22 mouse cellular contexts compared by ENCODE assay signal in genomic region chr4:124889935-124890334, GRCm38 (mm10). TPM values are rescaled to one million over a fixed set of nuclear protein-coding genes. Genes with fewer than 3 reads are reported as not detected.
"Had no signal": no experiment of that assay in that cellular context is flagged by ENCODE, and none has a peak within 500 bp of the region (broad histone marks: within the 10 kb centered on the region; RNA-seq: fewer than 3 reads in every experiment).

No protein-coding gene starts in this region.

- H3K9ac ChIP-seq: lung, embryonic 15.5 days; midbrain, embryonic 13.5 days; midbrain, embryonic 15.5 days; neural tube, embryonic 12.5 days; stomach, embryonic 15.5 days had no signal

- DNase-seq: lung, adult 2 months; lung, postnatal 14 days; lung, postnatal 36 days; right cerebral cortex, postnatal 14 days; thymus, adult 2 months; thymus, postnatal 25 days; thymus, postnatal 4 days had no signal

- H3K4me3 ChIP-seq: lung, embryonic 15.5 days; megakaryocyte, embryonic 14.5 days; midbrain, embryonic 13.5 days; midbrain, embryonic 15.5 days; neural tube, embryonic 12.5 days; stomach, embryonic 15.5 days had no signal

- H3K4me2 ChIP-seq: lung, embryonic 15.5 days; midbrain, embryonic 11.5 days; midbrain, embryonic 13.5 days; midbrain, embryonic 15.5 days; neural tube, embryonic 12.5 days; stomach, embryonic 15.5 days had no signal

- ATAC-seq: lung, postnatal 0 days; midbrain, embryonic 13.5 days; midbrain, embryonic 15.5 days had no signal

- H3K36me3 ChIP-seq: lung, embryonic 15.5 days; midbrain, embryonic 13.5 days; midbrain, embryonic 15.5 days; neural tube, embryonic 12.5 days; stomach, embryonic 15.5 days had no signal

- H3K27ac ChIP-seq: lung, embryonic 15.5 days; macrophage; midbrain, embryonic 13.5 days; midbrain, embryonic 15.5 days; neural tube, embryonic 12.5 days; stomach, embryonic 15.5 days; stomach, postnatal 0 days had no signal

- H3K9me3 ChIP-seq: lung, embryonic 15.5 days; midbrain, embryonic 13.5 days; midbrain, embryonic 15.5 days; neural tube, embryonic 12.5 days; stomach, embryonic 15.5 days had no signal

RNA-seq across cellular contexts. Expression of gene Epha10, which starts 9.2 kb away (rescaled TPM):
- total RNA-seq: megakaryocyte progenitor cell, adult 5-6 weeks; monocyte, adult 5-6 weeks; neutrophil, adult 5-6 weeks had no signal
- polyA plus RNA-seq: lung, adult 2 months; lung, embryonic 15.5 days; lung, postnatal 0 days; macrophage; spleen, adult 2 months; stomach, postnatal 0 days; urinary bladder, adult 2 months had no signal

RNA-seq across cellular contexts. Expression of gene Maneal, which starts 28.0 kb away (rescaled TPM):
- total RNA-seq: neutrophil, adult 5-6 weeks had no signal
